Mouse (Mus musculus): ENCODE data around the gene Ppig. TPM values are rescaled to one million over a fixed set of nuclear protein-coding genes. Genes with fewer than 3 reads are reported as not detected.

The Ppig gene
- 0.80 and 0.84 TPM in 2 replicates for polyA plus RNA-seq (2012; rRNA removed)

DNA sequence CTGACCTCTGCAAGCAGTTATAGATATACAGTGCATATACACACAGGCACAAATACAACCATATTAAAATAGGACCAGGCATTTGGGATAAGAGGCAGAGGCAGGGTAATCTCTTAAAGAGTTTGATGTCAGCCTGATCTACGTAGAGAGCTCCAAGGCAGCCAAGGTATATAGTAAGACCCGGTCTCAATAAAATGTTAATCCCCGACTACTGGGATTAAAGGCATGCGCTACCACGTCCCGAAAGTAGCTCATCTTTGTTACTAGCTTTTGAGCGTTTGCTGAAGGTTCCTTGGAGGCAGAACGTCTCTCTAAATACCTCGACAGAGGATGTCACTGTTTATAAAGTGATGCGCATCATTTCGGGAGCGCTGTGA is at the start of gene Ppig:
Gene Ppig (plus strand): TSS at position 273 of the 377 bp plus-strand sequence.

DNA sequence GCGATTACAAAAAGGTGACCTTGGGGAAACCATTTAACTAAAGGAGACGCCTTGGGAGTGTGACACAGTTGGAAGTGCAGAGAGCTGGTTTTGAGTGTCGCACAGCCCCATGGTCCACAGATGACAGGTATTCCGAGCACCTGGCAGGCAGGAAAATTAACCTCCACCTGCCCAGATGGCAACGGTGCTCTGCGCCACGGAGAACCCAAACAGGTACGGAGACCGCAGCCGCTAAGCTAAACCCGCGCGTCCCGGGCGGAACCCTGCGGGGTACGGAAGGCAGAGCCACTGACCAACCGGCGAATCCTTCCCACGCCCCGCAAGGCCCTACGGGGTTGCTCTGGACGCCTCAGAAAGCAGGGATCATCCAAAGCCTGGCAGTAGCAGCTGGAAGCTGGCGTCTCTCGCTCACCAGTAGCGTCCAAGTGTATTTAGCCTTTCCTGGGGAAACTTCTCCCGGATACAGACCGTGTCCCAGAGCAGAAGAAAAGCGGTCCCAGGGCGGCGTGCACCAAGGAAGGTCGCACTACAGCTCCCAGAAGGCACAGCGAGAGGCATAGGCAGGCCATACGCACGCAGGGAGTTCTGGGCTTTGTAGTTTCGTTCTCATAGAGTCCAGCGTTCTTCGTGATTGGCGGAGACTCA is 9.2 kb upstream of the Ppig start, which contains the start of gene Fastkd1:
Gene Fastkd1 (minus strand): TSS at position 536 of the 645 bp plus-strand sequence.

DNA sequence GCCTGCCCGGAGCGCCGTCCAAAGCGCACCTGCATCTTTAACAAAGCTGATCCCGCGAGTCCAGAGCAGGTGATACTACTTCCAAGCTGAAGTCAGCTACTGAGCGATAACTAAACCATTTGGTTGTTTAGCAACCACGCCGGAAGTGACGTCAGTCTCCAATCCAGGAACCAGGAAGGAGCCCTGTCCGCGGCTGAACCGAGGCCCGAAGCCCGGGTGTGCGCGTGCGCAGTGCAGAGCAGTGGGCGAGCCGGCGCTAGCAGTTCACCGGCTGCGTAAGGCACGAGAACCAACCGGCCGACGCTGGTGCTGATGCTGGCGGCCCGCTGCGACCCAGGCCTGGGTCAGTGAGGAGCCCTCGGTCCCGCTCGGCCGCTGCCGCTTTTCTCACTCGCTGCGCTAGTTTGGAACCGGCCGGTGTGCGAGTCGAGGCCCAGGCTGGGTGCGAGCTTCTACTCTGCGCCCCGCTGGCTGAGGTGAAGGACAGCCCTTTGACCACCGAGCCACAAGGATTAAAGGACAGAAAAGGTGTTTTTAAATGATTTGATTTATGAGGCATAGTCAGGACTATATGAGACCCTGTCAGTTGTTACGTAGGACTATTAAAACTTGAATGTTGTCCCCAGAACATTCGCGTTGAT is 67.2 kb downstream of the Ppig start, which contains the start of the genes Ccdc173 and Phospho2:
Gene Ccdc173 (minus strand): TSS at position 147 of the 641 bp plus-strand sequence.
Gene Phospho2 (plus strand): TSS at position 195 of the 641 bp plus-strand sequence.

Other genes starting within 250 kb of the Ppig start
- 0.05 and 0.06 TPM in 2 replicates for gene Lrp2, start 136.5 kb upstream of the Ppig start, polyA plus RNA-seq (2012; rRNA removed)
- 0.80 and 0.82 TPM in 2 replicates for gene Bbs5, start 75.4 kb upstream of the Ppig start, polyA plus RNA-seq (2012; rRNA removed)
- gene Klhl41, start 52.4 kb upstream of the Ppig start, polyA plus RNA-seq (2012; rRNA removed), result not detected in 2 replicates
- gene Fastkd1, start 9.0 kb upstream of the Ppig start, polyA plus RNA-seq (2012; rRNA removed), result 5.2 and 6.6 TPM in 2 replicates
- 0.09 and 0.13 TPM in 2 replicates for gene Ccdc173, start 67.0 kb downstream of the Ppig start, polyA plus RNA-seq (2012; rRNA removed)
- gene Phospho2, start 67.1 kb downstream of the Ppig start, polyA plus RNA-seq (2012; rRNA removed), result 91.9 and 92.0 TPM in 2 replicates
- 3.9 and 5.0 TPM in 2 replicates for gene Klhl23, start 99.4 kb downstream of the Ppig start, polyA plus RNA-seq (2012; rRNA removed)
- gene Ssb, start 139.0 kb downstream of the Ppig start, polyA plus RNA-seq (2012; rRNA removed), result 0.64 and 0.72 TPM in 2 replicates
- 6.2 and 9.6 TPM in 2 replicates for gene Mettl5, start 163.1 kb downstream of the Ppig start, polyA plus RNA-seq (2012; rRNA removed)
- gene Ubr3, start 174.7 kb downstream of the Ppig start, polyA plus RNA-seq (2012; rRNA removed), result 8.5 and 10.4 TPM in 2 replicates

Data from colon, adult 2 months (tissue).